Mouse (Mus musculus) left cerebral cortex, postnatal 4 days (tissue): Measurements from ENCODE around the gene Ccdc63. TPM values are rescaled to one million over a fixed set of nuclear protein-coding genes. Genes with fewer than 3 reads are reported as not detected.
A peak's percentile ranks its signal among the peaks of the same experiment; 100 is the strongest.

Experiments used
- DNase-seq: peaks from one replicate; pipeline ENCODE4 v3.0.0-alpha.2; 2022
- intact Hi-C: fragments of 180-260 bp; cut with DNase I; formaldehyde crosslinking; loops from one replicate; pipeline ENCODE4 v1.15.1; 2025
- total RNA-seq, 2 experiments: library from RNA; stranded (reverse); gene quantifications; 2 replicates each; pipeline ENCODE4 v1.2.3; 2021

Gene Ccdc63
- total RNA-seq, 2 experiments from 2014 or later = 1.2 TPM; not detected in 1

GRCm38 (mm10) chr5:122089664-122090063 lies 51.0 kb downstream of the Ccdc63 start:
- intact Hi-C loops = loop anchor here (5.0 kb wide), 1 partner anchor 217 kb away; no protein-coding TSS in a partner anchor
- DNase-seq = no peak

GRCm38 (mm10) chr5:122088917-122089316 lies 51.7 kb downstream of the Ccdc63 start:
- intact Hi-C loops = loop anchor here (5.0 kb wide), 1 partner anchor 217 kb away; no protein-coding TSS in a partner anchor

DNA sequence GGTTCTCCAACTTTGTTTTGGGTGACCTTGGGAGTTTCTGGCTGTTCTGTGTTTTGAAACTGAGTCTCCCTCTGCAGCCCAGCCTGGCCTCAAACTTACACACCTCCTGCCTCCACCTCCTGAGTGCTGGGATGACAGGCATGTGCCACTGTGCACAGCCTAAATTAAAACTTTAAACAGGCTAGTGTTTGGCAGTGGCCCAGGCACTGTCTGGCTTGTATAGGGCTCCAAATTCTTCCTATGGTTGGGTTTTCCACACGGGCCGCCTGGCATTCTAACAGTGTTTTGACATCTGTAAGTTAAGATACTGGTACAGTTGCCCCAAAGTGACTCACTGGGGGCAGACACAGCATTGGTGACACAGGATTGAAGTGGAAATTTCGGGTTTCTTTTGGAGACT lies 54.5 kb downstream of the Ccdc63 start:
- intact Hi-C loops = loop anchor here (5.0 kb wide), 1 partner anchor 214 kb away; no protein-coding TSS in a partner anchor
- DNase-seq = no peak

More at GRCm38 (mm10) chr5:122088917-122089316, 51.7 kb downstream of the Ccdc63 start:
- peak; percentile 89 for DNase-seq

DNA sequence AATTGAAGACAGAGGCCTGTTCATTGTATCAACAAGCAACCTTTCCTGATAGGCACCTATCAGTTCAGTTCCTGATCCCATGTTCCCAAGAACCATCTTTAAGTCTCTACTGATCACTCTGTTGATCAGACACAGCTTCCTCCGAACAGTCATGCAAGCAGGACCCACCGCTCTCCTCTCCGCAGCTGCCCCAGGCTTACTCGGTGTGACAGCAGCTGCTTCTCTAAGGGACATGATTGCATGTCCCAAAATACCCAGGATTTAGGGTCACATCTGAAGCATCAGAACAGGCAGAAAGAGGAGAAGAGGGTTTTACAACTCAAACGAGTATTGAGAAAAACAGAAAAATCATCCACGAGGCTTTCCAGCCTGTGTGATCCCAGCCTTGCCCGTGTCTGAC lies 55.3 kb downstream of the Ccdc63 start:
- no peak for DNase-seq
- intact Hi-C loops = loop anchor here (5.0 kb wide), 1 partner anchor 213 kb away; no protein-coding TSS in a partner anchor

DNA sequence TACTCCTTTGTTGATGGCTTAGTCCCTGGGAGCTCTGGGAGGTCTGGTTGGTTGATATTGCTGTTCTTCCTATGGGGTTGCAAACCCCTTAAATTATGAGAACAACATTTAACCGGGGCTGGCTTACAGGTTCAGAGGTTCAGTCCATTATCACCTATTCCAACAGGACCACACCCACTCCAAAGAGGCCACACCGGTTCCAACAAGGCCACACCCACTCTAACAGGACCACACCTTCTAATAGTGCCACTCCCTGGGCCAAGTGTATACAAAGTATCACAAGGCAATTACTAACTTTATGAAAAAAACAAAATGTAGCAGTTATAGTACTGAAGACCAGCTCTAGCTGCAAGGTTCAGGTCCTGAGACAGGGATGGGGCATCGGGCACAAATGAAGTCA lies 56.2 kb downstream of the Ccdc63 start:
- DNase-seq = no peak
- intact Hi-C loops = no loop called here

- no peak for DNase-seq
- intact Hi-C loops = no loop called here
Measured at GRCm38 (mm10) chr5:122083282-122083681, 57.3 kb downstream of the Ccdc63 start.

DNA sequence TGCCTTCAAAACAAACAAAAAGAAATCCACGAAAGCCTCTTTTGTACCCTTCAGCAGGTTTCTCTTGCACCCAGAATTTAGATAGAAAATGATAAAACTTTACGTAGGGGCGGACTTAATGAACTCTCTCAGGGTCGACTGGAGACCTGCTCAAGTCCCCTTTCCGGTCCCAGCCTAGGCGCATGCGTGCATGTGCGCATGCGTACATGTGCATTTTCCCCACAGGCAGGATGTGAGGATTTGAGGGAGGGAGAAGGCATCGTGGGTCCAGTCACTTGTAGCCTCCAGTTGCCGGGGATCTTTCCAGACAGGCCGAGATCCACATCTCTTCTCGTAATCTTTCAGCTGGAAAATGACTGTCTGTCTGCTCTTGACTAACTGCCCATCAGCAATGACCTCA lies 59.2 kb downstream of the Ccdc63 start:
- DNase-seq = no peak
- intact Hi-C loops = no loop called here

GRCm38 (mm10) chr5:122080930-122081329 lies 59.7 kb downstream of the Ccdc63 start:
- DNase-seq = peak; percentile 99
- intact Hi-C loops = no loop called here

DNA sequence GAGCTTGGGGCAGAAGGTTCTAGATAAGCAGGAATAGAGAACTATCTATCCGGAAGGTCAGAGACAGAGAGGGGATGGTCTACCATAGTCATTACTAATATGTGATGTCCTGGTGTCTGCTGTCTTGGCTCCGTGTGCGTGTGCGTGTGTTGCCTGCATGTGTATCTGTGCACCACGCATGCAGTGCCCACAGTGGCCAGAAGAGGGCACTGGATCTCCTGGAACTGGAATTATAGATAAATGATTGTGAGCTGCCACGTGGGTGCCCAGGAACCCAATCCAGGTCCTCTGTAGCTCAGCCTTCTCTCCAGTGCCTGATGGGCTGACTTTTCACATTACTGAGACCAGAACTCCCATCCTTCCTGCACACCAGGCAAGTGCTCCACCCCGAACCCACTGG lies 60.8 kb downstream of the Ccdc63 start:
- intact Hi-C loops = no loop called here

DNA sequence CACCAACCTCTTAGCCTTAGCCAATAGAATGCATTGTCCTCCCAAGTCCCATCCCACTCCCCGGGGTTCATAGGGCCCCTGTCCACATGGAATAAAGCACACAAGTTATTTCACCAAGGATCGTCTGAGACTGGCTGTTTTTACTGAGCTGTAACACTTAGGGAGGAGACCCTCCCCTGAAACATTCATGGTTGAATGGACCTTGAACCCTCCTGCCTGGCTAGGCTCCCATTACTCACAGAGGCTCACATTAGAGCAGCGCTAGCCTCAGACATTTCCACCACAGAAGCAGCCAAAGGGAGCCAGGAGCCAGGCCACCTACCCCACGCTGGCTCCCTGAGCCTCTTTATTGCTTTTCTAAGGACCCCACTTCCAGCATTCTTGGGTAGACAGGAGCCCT lies 63.4 kb downstream of the Ccdc63 start:
- intact Hi-C loops = no loop called here
- DNase-seq = no peak

More for the DNA sequence above, 60.8 kb downstream of the Ccdc63 start:
- DNase-seq = peak; percentile 52

GRCm38 (mm10) chr5:122075736-122076135 lies 64.9 kb downstream of the Ccdc63 start:
- intact Hi-C loops = no loop called here
- no peak for DNase-seq

DNA sequence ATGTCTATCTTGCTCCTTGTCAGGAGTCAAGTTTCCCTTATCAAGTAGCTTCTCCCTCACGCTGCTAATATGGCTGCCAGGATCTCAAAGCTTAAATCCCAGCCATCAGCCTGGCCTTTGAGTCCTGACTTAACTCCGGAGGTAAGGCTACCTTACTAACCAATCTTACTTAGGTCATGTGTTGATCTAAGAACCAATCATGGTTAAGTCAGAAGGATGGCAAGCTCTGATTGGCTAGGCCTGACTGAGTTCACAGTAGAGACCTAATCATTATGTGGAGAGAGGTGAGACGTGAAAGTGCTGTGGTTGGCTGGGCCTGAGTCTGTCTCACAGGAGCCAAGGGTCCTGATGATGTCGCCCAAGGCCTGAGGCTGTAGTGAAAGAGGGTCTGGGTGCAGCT lies 68.6 kb downstream of the Ccdc63 start:
- intact Hi-C loops = no loop called here
- no peak for DNase-seq

DNA sequence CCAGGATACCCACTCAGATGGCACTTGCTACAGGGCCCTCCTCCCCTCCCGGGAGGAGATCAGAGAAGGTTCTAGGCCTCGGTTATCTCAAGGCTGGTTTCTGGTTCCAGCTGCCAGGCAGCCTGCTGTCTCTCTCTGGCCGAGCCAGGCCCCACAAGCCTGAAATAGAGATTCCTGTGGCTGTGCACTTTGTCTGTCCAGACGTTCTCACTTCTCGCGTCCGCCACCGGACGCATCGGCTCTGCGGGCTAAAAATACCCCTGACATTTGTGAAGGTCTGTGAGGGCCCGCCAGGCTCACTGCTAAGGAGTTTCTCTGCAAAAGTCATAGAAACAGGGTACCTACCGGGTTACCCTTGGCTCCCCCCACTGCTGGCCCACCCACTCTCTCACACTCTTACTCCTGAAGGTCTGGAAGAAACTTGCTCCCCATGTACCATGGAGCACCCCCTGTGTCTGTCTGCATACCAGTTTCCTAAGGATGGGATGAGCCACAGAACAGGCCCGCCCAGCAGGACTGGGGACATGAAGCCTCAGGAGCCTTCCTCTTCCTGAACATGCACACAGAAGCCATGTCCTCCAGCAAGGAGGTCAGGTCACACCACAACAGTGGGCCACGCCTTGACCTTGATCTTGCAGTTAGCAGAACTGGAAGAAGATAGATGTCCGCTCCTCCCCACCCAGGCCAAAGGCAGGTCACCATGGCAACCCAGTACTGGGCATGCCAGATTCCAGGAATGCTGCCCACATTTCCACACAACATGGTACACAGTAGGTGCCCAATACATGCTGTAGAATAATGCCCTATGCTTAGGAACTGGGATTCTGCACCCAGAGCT lies 69.4 kb downstream of the Ccdc63 start:
- intact Hi-C loops = no loop called here
- DNase-seq = no peak

- intact Hi-C loops = no loop called here
- DNase-seq = no peak
Measured at GRCm38 (mm10) chr5:122068563-122068962, 72.1 kb downstream of the Ccdc63 start.

DNA sequence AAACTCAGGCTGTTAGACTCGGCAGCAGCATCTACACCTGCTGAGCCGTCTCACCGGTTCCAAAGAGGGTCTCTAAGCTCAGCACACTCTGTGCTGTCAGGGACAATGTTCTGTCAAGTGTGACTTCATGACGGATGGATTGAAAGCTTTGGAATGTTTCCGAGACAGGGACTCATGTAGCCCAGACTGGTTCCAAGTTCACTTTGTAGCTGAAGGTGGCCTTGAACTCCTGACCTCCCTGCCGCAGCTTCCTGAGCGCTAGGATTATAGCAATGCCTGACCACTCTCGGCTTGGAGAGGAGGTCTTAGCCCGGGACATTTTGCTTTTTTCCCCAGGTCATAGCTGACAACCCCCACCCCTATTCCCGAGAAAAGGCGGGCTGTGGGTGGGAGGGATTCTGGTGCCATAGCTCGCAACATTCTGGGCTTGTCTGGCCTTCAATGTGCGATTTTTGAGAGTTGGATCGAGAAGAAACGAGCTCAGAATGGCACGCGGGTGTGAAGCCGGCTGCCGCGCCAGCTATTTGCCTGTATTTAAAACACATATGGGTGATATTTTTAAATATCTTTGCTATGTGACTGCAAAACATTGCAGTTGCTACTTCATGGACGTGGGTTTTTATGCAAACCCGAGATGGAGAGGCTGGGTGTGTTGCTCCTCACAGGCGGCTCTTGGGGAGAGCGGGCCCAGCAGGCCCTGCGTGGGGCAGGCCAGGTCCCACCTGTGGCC lies 77.3 kb downstream of the Ccdc63 start:
- intact Hi-C loops = no loop called here
- DNase-seq = no peak

- intact Hi-C loops = no loop called here
Measured at GRCm38 (mm10) chr5:122062479-122062878, 78.1 kb downstream of the Ccdc63 start.

DNA sequence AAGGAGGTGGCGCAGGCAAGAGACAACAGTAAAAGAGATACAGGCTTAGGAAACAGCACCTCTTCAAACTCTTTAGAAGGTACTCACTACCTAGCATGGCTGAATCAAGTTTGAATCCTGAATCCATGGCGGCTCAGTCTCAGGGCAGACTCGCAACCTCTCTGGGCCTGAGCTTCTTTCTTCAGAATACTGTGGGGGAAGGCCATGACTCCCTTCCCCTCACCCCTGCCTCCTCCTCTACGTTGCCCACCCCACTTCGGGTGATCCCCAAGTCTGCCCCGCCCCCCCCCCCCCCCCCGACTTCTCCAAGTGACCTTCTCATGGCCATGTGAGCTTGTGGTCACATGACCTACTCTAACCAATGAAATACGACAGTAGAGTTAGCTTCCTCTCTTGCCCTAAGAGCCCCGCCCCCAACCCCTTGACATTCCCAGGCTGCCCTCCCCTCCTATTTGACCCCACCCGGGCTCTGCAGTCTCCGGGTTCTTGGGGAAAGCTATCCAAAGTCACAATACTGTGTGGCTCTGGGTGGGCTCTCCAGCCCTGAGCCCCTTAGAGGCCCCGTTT lies 79.8 kb downstream of the Ccdc63 start:
- DNase-seq = no peak

More at GRCm38 (mm10) chr5:122062479-122062878, 78.1 kb downstream of the Ccdc63 start:
- no peak for DNase-seq

GRCm38 (mm10) chr5:122059060-122060017 lies 81.3 kb downstream of the Ccdc63 start:
- DNase-seq = peak; percentile 75
- intact Hi-C loops = loop anchor here (10.0 kb wide), 2 partner anchors 115 to 165 kb away; no protein-coding TSS in a partner anchor

More for the DNA sequence above, 79.8 kb downstream of the Ccdc63 start:
- intact Hi-C loops = no loop called here
